Mouse (Mus musculus) G1E (cell line): Measurements from ENCODE around the gene Cog1.

Source experiments
- CTCF ChIP-seq: IDR thresholded peaks from 2 replicates; pipeline ENCODE4 v1.5.1; 2012; ENCODE audit warnings: low read depth, low read length, inconsistent platforms, mixed read lengths
- GATA1 ChIP-seq: IDR thresholded peaks from 2 replicates; pipeline ENCODE4 v1.6.1; 2012; ENCODE audit warnings: borderline replicate concordance, low read length, inconsistent platforms, mixed read lengths
- GATA2 ChIP-seq: IDR thresholded peaks from 2 replicates; pipeline ENCODE4 v1.6.1; 2012; ENCODE audit warnings: low read depth, low read length, inconsistent platforms, borderline replicate concordance
- POLR2AphosphoS5 ChIP-seq: IDR thresholded peaks from 2 replicates; pipeline ENCODE4 v1.6.1; 2012; ENCODE audit warnings: low read depth, low read length, inconsistent platforms; ENCODE audit not compliant: insufficient replicate concordance
- TAL1 ChIP-seq: conservative IDR thresholded peaks from 2 replicates; pipeline ENCODE4 v1.6.1; 2012; ENCODE audit warnings: low read depth, low read length, inconsistent platforms, mixed read lengths

GRCm38 (mm10) chr11:113678373-113678772 lies 29.4 kb downstream of the Cog1 start:
- TF ChIP-seq CTCF (no peak), GATA1 (no peak), POLR2AphosphoS5 (no peak), TAL1 (no peak), GATA2 (no peak)
